9 mouse cellular contexts compared by ENCODE assay signal in the genomic region with DNA sequence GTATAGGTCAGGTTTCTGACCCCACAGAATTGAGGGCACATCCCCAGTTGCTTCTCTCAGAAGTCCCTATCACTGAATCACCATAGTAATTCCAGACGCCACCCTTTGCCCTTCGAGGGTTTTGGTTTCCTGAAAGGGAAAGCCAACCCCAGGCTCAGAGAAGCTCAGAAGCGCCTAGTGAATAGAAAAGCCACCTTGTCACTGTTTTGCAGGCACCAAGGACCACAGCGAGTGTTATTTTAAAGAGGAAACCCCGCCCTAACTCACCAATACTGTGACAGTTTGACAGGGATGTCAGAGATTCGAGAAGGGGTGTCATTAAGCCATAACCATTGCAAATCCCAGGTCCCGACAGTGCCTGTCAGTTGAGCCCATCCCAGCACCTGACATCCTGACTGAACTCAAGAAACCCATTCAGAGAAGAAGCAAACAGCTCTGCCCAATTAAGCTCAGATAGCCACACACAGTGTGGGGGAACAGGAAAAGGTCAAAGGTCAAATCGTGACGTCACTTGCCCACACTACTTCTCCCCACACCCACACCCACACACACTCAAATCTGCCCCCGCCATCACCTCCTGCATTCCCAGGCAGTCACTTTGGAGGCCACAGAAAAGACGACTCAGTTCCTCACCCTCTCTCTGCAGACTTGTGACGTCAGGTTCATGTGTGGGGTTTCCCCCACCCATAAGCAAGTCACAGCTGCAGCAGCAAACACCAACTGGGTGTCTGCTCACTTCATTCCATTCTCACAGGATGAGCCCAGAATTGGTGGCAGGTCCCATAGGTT. TPM values are rescaled to one million over a fixed set of nuclear protein-coding genes. Genes with fewer than 3 reads are reported as not detected.
DNase-seq lines count a peak whose midpoint lies in the region; ATAC-seq lines count a peak whose summit lies in the region.
"Had no signal": no experiment of that assay in that cellular context is flagged by ENCODE, and none has a peak within 500 bp of the region (broad histone marks: within the 10 kb centered on the region; RNA-seq: fewer than 3 reads in every experiment).

No protein-coding gene starts in this region.

- H3K36me3 ChIP-seq in forebrain, embryonic 10.5 days (replicated peaks): no peaks in the 10 kb centered on the region
- H3K36me3 ChIP-seq in forebrain, embryonic 15.5 days: no peaks in the 10 kb centered on the region
- no peaks in the 10 kb centered on the region for H3K36me3 ChIP-seq in forebrain, embryonic 12.5 days (replicated peaks)
- H3K36me3 ChIP-seq: midbrain, embryonic 12.5 days had no signal

- no peak overlapping the region for H3K4me3 ChIP-seq in forebrain, embryonic 10.5 days
- H3K4me3 ChIP-seq in forebrain, embryonic 15.5 days: no peak overlapping the region
- no peak overlapping the region for H3K4me3 ChIP-seq in forebrain, embryonic 12.5 days (replicated peaks)
- H3K4me3 ChIP-seq: midbrain, embryonic 12.5 days had no signal

- H3K4me1 ChIP-seq in forebrain, embryonic 10.5 days: peaks cover 76% of the 10 kb centered on the region
- H3K4me1 ChIP-seq in forebrain, embryonic 15.5 days: peaks cover 33% of the 10 kb centered on the region
- H3K4me1 ChIP-seq in forebrain, embryonic 12.5 days: peaks cover 24% of the 10 kb centered on the region

- no peaks in the 10 kb centered on the region for H3K9me3 ChIP-seq in forebrain, embryonic 10.5 days
- no peaks in the 10 kb centered on the region for H3K9me3 ChIP-seq in forebrain, embryonic 15.5 days
- H3K9me3 ChIP-seq in forebrain, embryonic 12.5 days: no peaks in the 10 kb centered on the region
- H3K9me3 ChIP-seq: midbrain, embryonic 12.5 days had no signal

- no peak overlapping the region for H3K4me2 ChIP-seq in forebrain, embryonic 15.5 days (replicated peaks)
- no peak overlapping the region for H3K4me2 ChIP-seq in forebrain, embryonic 12.5 days
- H3K4me2 ChIP-seq: midbrain, embryonic 12.5 days had no signal

- H3K27ac ChIP-seq in forebrain, embryonic 10.5 days: peak overlapping the region; percentile 59; the same call in 1 of the 2 replicates
- H3K27ac ChIP-seq in forebrain, embryonic 15.5 days (replicated peaks): no peak overlapping the region
- peak overlapping the region; percentile 31; the same call in 1 of the 2 replicates for H3K27ac ChIP-seq in forebrain, embryonic 12.5 days
- H3K27ac ChIP-seq: midbrain, embryonic 12.5 days had no signal

- peaks cover 43% of the 10 kb centered on the region for H3K27me3 ChIP-seq in forebrain, embryonic 10.5 days (ENCODE audit: poor library complexity, severe bottlenecking)
- no peaks in the 10 kb centered on the region for H3K27me3 ChIP-seq in forebrain, embryonic 15.5 days
- peaks cover 11% of the 10 kb centered on the region; the same call in 1 of the 2 replicates for H3K27me3 ChIP-seq in forebrain, embryonic 12.5 days

- DNase-seq in forebrain, embryonic 10.5 days (ENCODE audit: extremely low spot score, low spot score): no peak
- DNase-seq in A20 (ENCODE audit: low read depth, low spot score): peak; percentile 70
- peak; percentile 89 for DNase-seq in naive thymus-derived CD4-positive, alpha-beta T cell, adult 2 months (ENCODE audit: low read depth)
- DNase-seq in gastrocnemius, postnatal 25 days: no peak
- DNase-seq in layer of hippocampus, postnatal 14 days (ENCODE audit: low spot score in 2 of 2): no peak
- no peak for DNase-seq in cerebellum, postnatal 25 days

- H3K9ac ChIP-seq in forebrain, embryonic 15.5 days (replicated peaks): no peak overlapping the region
- no peak overlapping the region for H3K9ac ChIP-seq in forebrain, embryonic 12.5 days
- H3K9ac ChIP-seq: midbrain, embryonic 12.5 days had no signal

- ATAC-seq in forebrain, embryonic 15.5 days (replicated peaks): no peak
- peak; percentile 44; the same call in 1 of the 2 replicates for ATAC-seq in forebrain, embryonic 12.5 days (ENCODE audit: low FRiP score)

- 45% methylated on average over 12 of the region's 12 CpGs for WGBS in forebrain, embryonic 10.5 days
- WGBS in forebrain, embryonic 15.5 days: 38% methylated on average over 12 of the region's 12 CpGs
- 37% methylated on average over 12 of the region's 12 CpGs for WGBS in forebrain, embryonic 12.5 days

RNA-seq across cellular contexts. Expression of a gene that starts 35.2 kb away (rescaled TPM):
- 0.18 and 0.22 TPM in 2 replicates for polyA plus RNA-seq in forebrain, embryonic 10.5 days (2016; fragmentation: Nextera tagmentation; extraction: Ambion mirVana)
- polyA plus RNA-seq in forebrain, embryonic 15.5 days (2015; fragmentation: Nextera tagmentation; extraction: Ambion mirVana): 1.8 and 2.3 TPM in 2 replicates
- polyA plus RNA-seq in forebrain, embryonic 12.5 days (2016; fragmentation: Nextera tagmentation; extraction: Ambion mirVana): 0.97 and 1.1 TPM in 2 replicates
- 1 to 10 TPM; 5.6 to 6.5 TPM for total RNA-seq in gastrocnemius, postnatal 25 days (2021)
- 10 to 100 TPM; 58.3 to 59.2 TPM for total RNA-seq in layer of hippocampus, postnatal 14 days (2021)

Comparison
In these comparisons a context has a peak if more than half of its experiments do, and no peak if none do; other contexts are left out.
1. DNase-seq: peak in A20 (single experiment) and naive thymus-derived CD4-positive, alpha-beta T cell, adult 2 months (single experiment); none in forebrain, embryonic 10.5 days (single experiment), gastrocnemius, postnatal 25 days (single experiment), layer of hippocampus, postnatal 14 days (0 of 2) and cerebellum, postnatal 25 days (0 of 2).